Mouse (Mus musculus): ENCODE results near the gene Zfp358. TPM values are rescaled to one million over a fixed set of nuclear protein-coding genes. Genes with fewer than 3 reads are reported as not detected.

Zfp358 gene
- polyA plus RNA-seq, 1 experiment, result 30.6 TPM

DNA sequence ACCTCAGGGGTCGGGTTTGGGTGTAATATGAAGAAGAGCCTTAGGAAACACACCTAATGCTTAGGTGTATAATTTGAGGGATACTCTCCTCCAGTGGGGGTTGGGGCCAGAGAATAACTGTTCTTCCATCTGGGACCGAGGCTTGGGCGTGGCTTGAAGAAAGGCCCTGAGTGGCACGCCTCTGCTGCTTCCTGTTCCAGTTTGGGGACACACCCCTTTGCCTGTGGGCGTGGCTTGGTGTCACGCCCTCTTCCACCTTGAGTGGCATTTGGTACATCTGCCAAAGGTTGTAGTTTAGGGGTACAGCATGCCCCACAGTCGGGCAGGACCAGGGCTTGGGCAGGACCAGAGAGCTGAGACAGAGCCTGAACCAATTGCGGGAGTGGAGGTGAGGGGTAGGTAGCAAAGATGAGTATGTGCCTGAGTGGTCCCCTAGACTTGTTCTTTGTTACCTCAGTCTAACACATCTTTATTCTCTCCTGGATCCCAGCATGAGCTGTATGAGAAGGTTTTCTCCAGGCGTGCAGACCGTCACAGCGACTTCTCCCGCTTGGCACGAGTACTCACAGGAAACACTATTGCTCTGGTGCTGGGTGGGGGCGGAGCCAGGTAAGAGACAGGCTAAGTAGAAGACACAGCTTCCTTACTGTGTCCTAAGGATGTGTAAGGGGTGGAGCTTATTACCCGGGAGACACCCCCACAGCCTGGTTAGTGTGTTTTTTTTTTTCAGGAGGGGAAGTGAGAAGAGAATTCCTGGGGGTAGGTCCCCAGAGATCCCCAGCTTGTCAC, 43.3 kb downstream of the Zfp358 start:
- H3K4me3 ChIP-seq (ENCODE audit: insufficient read depth, poor library complexity, severe bottlenecking), result no peak overlapping the region
- peaks cover 22% of the 10 kb centered on the region for H3K36me3 ChIP-seq (ENCODE audit: control insufficient read depth, insufficient read depth)

DNA sequence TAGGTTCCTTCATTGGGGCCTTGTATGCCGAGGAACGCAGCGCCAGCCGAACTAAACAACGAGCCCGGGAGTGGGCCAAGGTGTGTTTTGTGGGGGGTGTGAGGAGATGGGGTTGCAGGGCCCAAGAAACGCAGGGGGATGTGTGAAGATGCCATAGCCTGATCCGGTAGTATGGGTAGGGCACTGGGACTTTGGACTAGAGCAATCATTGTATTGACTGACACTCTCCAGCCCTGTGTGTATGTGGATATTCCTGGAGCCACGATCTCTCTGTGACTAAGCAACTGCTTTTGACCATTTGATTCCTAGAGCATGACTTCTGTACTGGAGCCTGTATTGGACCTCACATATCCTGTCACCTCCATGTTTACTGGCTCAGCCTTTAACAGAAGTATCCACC, 44.0 kb downstream of the Zfp358 start:
- H3K4me3 ChIP-seq (ENCODE audit: insufficient read depth, poor library complexity, severe bottlenecking), result no peak overlapping the region
- no peaks in the 10 kb centered on the region for H3K79me3 ChIP-seq (ENCODE audit: low read depth)
- peaks cover 16% of the 10 kb centered on the region for H3K36me3 ChIP-seq (ENCODE audit: control insufficient read depth, insufficient read depth)
- H3ac ChIP-seq (ENCODE audit: control insufficient read depth, insufficient read length, low read depth), result no peak overlapping the region
- TF ChIP-seq USF1 (IDR thresholded peaks at IDR 0.05; ENCODE audit: low read depth) (no peak), CEBPB (IDR thresholded peaks at IDR 0.05; ENCODE audit: low read depth) (no peak), MYOG (IDR thresholded peaks at IDR 0.05; ENCODE audit: control insufficient read depth, extremely low read depth, insufficient read length) (no peak), CTCF (IDR thresholded peaks at IDR 0.05; ENCODE audit: control insufficient read depth, insufficient read depth, insufficient read length) (no peak), FOSL1 (IDR thresholded peaks at IDR 0.05; ENCODE audit: insufficient read depth, low read length, poor library complexity, severe bottlenecking) (no peak), MYOD1 (IDR thresholded peaks at IDR 0.05; ENCODE audit: control insufficient read depth, insufficient read length, low read depth) (no peak), MAX (IDR thresholded peaks at IDR 0.05) (no peak)
- no peaks in the 10 kb centered on the region for H3K79me2 ChIP-seq (ENCODE audit: control insufficient read depth, insufficient read depth)
- H3K27me3 ChIP-seq (ENCODE audit: control insufficient read depth, insufficient read depth, insufficient read length), result no peaks in the 10 kb centered on the region

More for the DNA sequence above, 43.3 kb downstream of the Zfp358 start:
- Histone ChIP-seq H3K27me3 (ENCODE audit: control insufficient read depth, insufficient read depth, insufficient read length) (no peaks in the 10 kb centered on the region), H3K79me2 (ENCODE audit: control insufficient read depth, insufficient read depth) (no peaks in the 10 kb centered on the region), H3ac (ENCODE audit: control insufficient read depth, insufficient read length, low read depth) (no peak overlapping the region), H3K79me3 (ENCODE audit: low read depth) (no peaks in the 10 kb centered on the region)
- no peak for TF ChIP-seq FOSL1 (IDR thresholded peaks at IDR 0.05; ENCODE audit: insufficient read depth, low read length, poor library complexity, severe bottlenecking)
- TF ChIP-seq MYOG (IDR thresholded peaks at IDR 0.05; ENCODE audit: control insufficient read depth, extremely low read depth, insufficient read length), result no peak

DNA sequence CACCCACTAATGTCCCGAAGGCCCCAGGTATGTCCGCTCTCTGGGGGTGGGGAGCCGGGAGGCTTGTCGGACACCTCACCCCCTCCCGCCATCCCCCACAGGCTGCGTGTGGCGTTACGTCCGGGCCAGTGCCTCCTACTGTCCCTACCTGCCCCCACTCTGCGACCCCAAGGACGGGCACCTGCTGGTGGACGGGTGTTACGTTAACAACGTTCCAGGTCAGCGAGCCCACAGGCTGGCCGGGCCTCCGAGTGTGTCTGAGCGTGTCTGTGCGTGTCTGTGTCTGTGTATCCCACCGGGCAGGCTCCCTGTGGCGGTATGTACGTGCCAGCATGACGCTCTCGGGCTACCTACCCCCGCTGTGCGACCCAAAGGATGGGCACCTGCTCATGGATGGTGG, 44.7 kb downstream of the Zfp358 start:
- no peak overlapping the region for H3ac ChIP-seq (ENCODE audit: control insufficient read depth, insufficient read length, low read depth)
- no peak overlapping the region for H3K4me3 ChIP-seq (ENCODE audit: insufficient read depth, poor library complexity, severe bottlenecking)
- H3K36me3 ChIP-seq (ENCODE audit: control insufficient read depth, insufficient read depth), result peaks cover 12% of the 10 kb centered on the region
- no peaks in the 10 kb centered on the region for H3K79me3 ChIP-seq (ENCODE audit: low read depth)
- no peaks in the 10 kb centered on the region for H3K79me2 ChIP-seq (ENCODE audit: control insufficient read depth, insufficient read depth)
- H3K27me3 ChIP-seq (ENCODE audit: control insufficient read depth, insufficient read depth, insufficient read length), result no peaks in the 10 kb centered on the region
- TF ChIP-seq CTCF (IDR thresholded peaks at IDR 0.05; ENCODE audit: control insufficient read depth, insufficient read depth, insufficient read length) (no peak), MYOD1 (IDR thresholded peaks at IDR 0.05; ENCODE audit: control insufficient read depth, insufficient read length, low read depth) (no peak), FOSL1 (IDR thresholded peaks at IDR 0.05; ENCODE audit: insufficient read depth, low read length, poor library complexity, severe bottlenecking) (no peak), MYOG (IDR thresholded peaks at IDR 0.05; ENCODE audit: control insufficient read depth, extremely low read depth, insufficient read length) (no peak), MAX (IDR thresholded peaks at IDR 0.05) (no peak), CEBPB (IDR thresholded peaks at IDR 0.05; ENCODE audit: low read depth) (no peak)

DNA sequence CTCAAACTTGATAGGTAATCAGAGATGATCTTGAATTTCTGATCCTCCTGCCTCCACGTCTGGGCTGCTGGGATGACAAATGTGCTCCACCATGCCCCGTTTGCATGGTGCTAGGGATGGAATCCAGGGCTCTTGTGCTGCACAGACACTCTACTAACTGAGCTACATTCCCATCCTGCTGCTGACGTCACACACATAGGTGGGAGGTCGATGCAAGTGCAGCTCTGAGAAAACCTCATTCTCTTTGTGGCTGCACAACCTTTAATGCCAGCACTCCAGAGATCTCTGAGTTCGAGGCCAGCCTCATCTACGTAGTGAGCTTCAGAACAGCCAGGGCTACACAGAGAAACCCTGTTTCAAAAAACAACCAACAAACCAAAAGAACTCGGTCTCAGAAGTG, 46.2 kb downstream of the Zfp358 start:
- Histone ChIP-seq H3K36me3 (ENCODE audit: control insufficient read depth, insufficient read depth) (peaks cover 21% of the 10 kb centered on the region), H3K79me3 (ENCODE audit: low read depth) (no peaks in the 10 kb centered on the region), H3K79me2 (ENCODE audit: control insufficient read depth, insufficient read depth) (no peaks in the 10 kb centered on the region), H3ac (ENCODE audit: control insufficient read depth, insufficient read length, low read depth) (no peak overlapping the region), H3K4me3 (ENCODE audit: insufficient read depth, poor library complexity, severe bottlenecking) (no peak overlapping the region), H3K27me3 (ENCODE audit: control insufficient read depth, insufficient read depth, insufficient read length) (no peaks in the 10 kb centered on the region)
- TF ChIP-seq MAX (IDR thresholded peaks at IDR 0.05) (no peak), CEBPB (IDR thresholded peaks at IDR 0.05; ENCODE audit: low read depth) (no peak), MYOG (IDR thresholded peaks at IDR 0.05; ENCODE audit: control insufficient read depth, extremely low read depth, insufficient read length) (no peak), MYOD1 (IDR thresholded peaks at IDR 0.05; ENCODE audit: control insufficient read depth, insufficient read length, low read depth) (no peak), USF1 (IDR thresholded peaks at IDR 0.05; ENCODE audit: low read depth) (no peak)

DNA sequence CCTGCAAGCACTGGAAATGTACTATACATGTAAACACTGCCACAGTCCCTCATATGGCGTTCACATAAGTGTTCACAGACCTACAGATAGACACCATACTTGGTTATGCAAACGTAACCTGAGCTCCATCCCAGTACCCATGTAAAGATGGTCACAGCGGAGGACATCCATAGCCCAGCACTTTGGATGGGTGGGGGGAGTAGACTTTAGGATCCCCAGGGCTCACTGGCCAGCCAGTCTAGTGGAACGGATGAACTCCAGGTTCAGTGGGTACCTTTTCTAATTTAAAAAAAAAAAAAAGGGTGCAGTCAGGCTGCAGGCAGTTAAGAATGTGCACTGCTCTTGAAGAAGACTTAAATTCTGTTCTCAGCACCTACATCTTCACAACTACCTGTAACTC, 47.1 kb downstream of the Zfp358 start:
- Histone ChIP-seq H3K79me3 (ENCODE audit: low read depth) (no peaks in the 10 kb centered on the region), H3K4me3 (ENCODE audit: insufficient read depth, poor library complexity, severe bottlenecking) (no peak overlapping the region), H3K36me3 (ENCODE audit: control insufficient read depth, insufficient read depth) (peaks cover 22% of the 10 kb centered on the region)

DNA sequence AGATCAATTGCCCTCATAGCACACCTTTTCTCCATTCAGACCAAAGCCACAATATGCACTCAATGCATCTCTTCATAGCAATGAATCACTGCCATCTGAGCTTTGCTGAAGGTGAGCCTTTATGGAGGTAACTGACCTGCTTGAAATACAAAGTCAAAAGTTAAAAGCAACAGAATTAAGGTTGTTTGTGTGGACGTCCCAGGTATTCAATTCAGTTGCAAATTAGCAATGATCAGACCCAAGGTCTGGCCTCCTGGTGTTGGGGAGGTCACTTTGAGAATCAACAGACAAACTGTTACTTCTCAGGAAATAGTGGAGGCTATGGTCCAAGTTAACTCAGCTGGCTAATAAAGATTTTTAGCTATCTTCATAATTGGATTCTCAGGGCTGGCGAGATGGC, 53.6 kb downstream of the Zfp358 start:
- Histone ChIP-seq H3K79me3 (ENCODE audit: low read depth) (no peaks in the 10 kb centered on the region), H3ac (ENCODE audit: control insufficient read depth, insufficient read length, low read depth) (no peak overlapping the region), H3K79me2 (ENCODE audit: control insufficient read depth, insufficient read depth) (no peaks in the 10 kb centered on the region), H3K36me3 (ENCODE audit: control insufficient read depth, insufficient read depth) (peaks cover 9% of the 10 kb centered on the region), H3K4me3 (ENCODE audit: insufficient read depth, poor library complexity, severe bottlenecking) (no peak overlapping the region), H3K27me3 (ENCODE audit: control insufficient read depth, insufficient read depth, insufficient read length) (no peaks in the 10 kb centered on the region)
- TF ChIP-seq USF1 (IDR thresholded peaks at IDR 0.05; ENCODE audit: low read depth) (no peak), MYOD1 (IDR thresholded peaks at IDR 0.05; ENCODE audit: control insufficient read depth, insufficient read length, low read depth) (no peak), FOSL1 (IDR thresholded peaks at IDR 0.05; ENCODE audit: insufficient read depth, low read length, poor library complexity, severe bottlenecking) (no peak), CTCF (IDR thresholded peaks at IDR 0.05; ENCODE audit: control insufficient read depth, insufficient read depth, insufficient read length) (no peak), MYOG (IDR thresholded peaks at IDR 0.05; ENCODE audit: control insufficient read depth, extremely low read depth, insufficient read length) (no peak)

More for the DNA sequence above, 47.1 kb downstream of the Zfp358 start:
- no peaks in the 10 kb centered on the region for H3K79me2 ChIP-seq (ENCODE audit: control insufficient read depth, insufficient read depth)
- TF ChIP-seq USF1 (IDR thresholded peaks at IDR 0.05; ENCODE audit: low read depth) (no peak), MYOG (IDR thresholded peaks at IDR 0.05; ENCODE audit: control insufficient read depth, extremely low read depth, insufficient read length) (no peak), CTCF (IDR thresholded peaks at IDR 0.05; ENCODE audit: control insufficient read depth, insufficient read depth, insufficient read length) (no peak), FOSL1 (IDR thresholded peaks at IDR 0.05; ENCODE audit: insufficient read depth, low read length, poor library complexity, severe bottlenecking) (no peak), MAX (IDR thresholded peaks at IDR 0.05) (no peak), MYOD1 (IDR thresholded peaks at IDR 0.05; ENCODE audit: control insufficient read depth, insufficient read length, low read depth) (no peak), CEBPB (IDR thresholded peaks at IDR 0.05; ENCODE audit: low read depth) (no peak)
- no peaks in the 10 kb centered on the region for H3K27me3 ChIP-seq (ENCODE audit: control insufficient read depth, insufficient read depth, insufficient read length)
- H3ac ChIP-seq (ENCODE audit: control insufficient read depth, insufficient read length, low read depth), result no peak overlapping the region

Other genes with a start within 250 kb of the Zfp358 start
- gene Insr, start 213.5 kb upstream of the Zfp358 start, polyA plus RNA-seq (2012; fragmentation: generic; extraction: Trizol), result 2.6 TPM
- gene A430078G23Rik, start 139.7 kb upstream of the Zfp358 start, polyA plus RNA-seq (2012; fragmentation: generic; extraction: Trizol), result not detected
- gene Arhgef18, start 100.1 kb upstream of the Zfp358 start, polyA plus RNA-seq (2012; fragmentation: generic; extraction: Trizol), result 18.4 TPM
- gene Pex11g, start 25.5 kb upstream of the Zfp358 start, polyA plus RNA-seq (2012; fragmentation: generic; extraction: Trizol), result 1.5 TPM
- gene Tex45, start 22.3 kb upstream of the Zfp358 start, polyA plus RNA-seq (2012; fragmentation: generic; extraction: Trizol), result not detected
- 38.7 TPM for gene Mcoln1, start 7.3 kb downstream of the Zfp358 start, polyA plus RNA-seq (2012; fragmentation: generic; extraction: Trizol)
- 18.6 TPM for gene Pnpla6, start 22.2 kb downstream of the Zfp358 start, polyA plus RNA-seq (2012; fragmentation: generic; extraction: Trizol)
- gene C330021F23Rik, start 74.9 kb downstream of the Zfp358 start, polyA plus RNA-seq (2012; fragmentation: generic; extraction: Trizol), result not detected
- gene Camsap3, start 94.2 kb downstream of the Zfp358 start, polyA plus RNA-seq (2012; fragmentation: generic; extraction: Trizol), result 0.19 TPM
- 38.2 TPM for gene Xab2, start 128.2 kb downstream of the Zfp358 start, polyA plus RNA-seq (2012; fragmentation: generic; extraction: Trizol)
- gene Pet100, start 128.4 kb downstream of the Zfp358 start, polyA plus RNA-seq (2012; fragmentation: generic; extraction: Trizol), result 55.4 TPM
- 0.70 TPM for gene Pcp2, start 132.4 kb downstream of the Zfp358 start, polyA plus RNA-seq (2012; fragmentation: generic; extraction: Trizol)
- 8.9 TPM for gene Stxbp2, start 137.8 kb downstream of the Zfp358 start, polyA plus RNA-seq (2012; fragmentation: generic; extraction: Trizol)
- not detected for gene Retn, start 162.6 kb downstream of the Zfp358 start, polyA plus RNA-seq (2012; fragmentation: generic; extraction: Trizol)
- not detected for gene Mcemp1, start 172.6 kb downstream of the Zfp358 start, polyA plus RNA-seq (2012; fragmentation: generic; extraction: Trizol)
- 0.95 TPM for gene Fcor, start 179.2 kb downstream of the Zfp358 start, polyA plus RNA-seq (2012; fragmentation: generic; extraction: Trizol)
- 36.7 TPM for gene Trappc5, start 183.2 kb downstream of the Zfp358 start, polyA plus RNA-seq (2012; fragmentation: generic; extraction: Trizol)
- 0.01 TPM for gene Fcer2a, start 201.0 kb downstream of the Zfp358 start, polyA plus RNA-seq (2012; fragmentation: generic; extraction: Trizol)
- gene Clec4g, start 227.5 kb downstream of the Zfp358 start, polyA plus RNA-seq (2012; fragmentation: generic; extraction: Trizol), result not detected

Measured in C2C12 (cell line).